ENCODE assay signal across 24 mouse cellular contexts in genomic region chr7:29097131-29097530, GRCm38 (mm10). TPM values are rescaled to one million over a fixed set of nuclear protein-coding genes. Genes with fewer than 3 reads are reported as not detected.
A peak's percentile ranks its signal among the peaks of the same experiment; 100 is the strongest.
DNase-seq lines count a peak whose midpoint lies in the region; ATAC-seq and TF ChIP-seq lines count a peak whose summit lies in the region.
"Had no signal": no experiment of that assay in that cellular context is flagged by ENCODE, and none has a peak within 500 bp of the region (broad histone marks: within the 10 kb centered on the region; RNA-seq: fewer than 3 reads in every experiment).

No protein-coding gene starts in this region.

- 0 out of 2 replicates have a peak, but pooled peaks have one; percentile 9 for ATAC-seq in heart, embryonic 14.5 days (ENCODE audit: insufficient number of reproducible peaks, insufficient read depth, low FRiP score, low read depth)
- peak; percentile 4; the same call in 1 of the 2 replicates for ATAC-seq in liver, embryonic 12.5 days
- no peak for ATAC-seq in liver, postnatal 0 days
- ATAC-seq: activated CD4-positive, CD25-positive, alpha-beta regulatory T cell, adult 4 months; CD4-positive, CD25-positive, alpha-beta regulatory T cell, adult 4 months; forebrain, embryonic 14.5 days; Patski had no signal

- intact Hi-C loops in gastrocnemius, adult 2 months (cut with DNase I) = no loop called here

- no peak overlapping the region for H3K4me2 ChIP-seq in heart, embryonic 14.5 days (ENCODE audit: low read length)
- no peak overlapping the region for H3K4me2 ChIP-seq in liver, embryonic 12.5 days
- H3K4me2 ChIP-seq in liver, postnatal 0 days (ENCODE audit: low read depth, low read length) = no peak overlapping the region
- H3K4me2 ChIP-seq in myocyte (ENCODE audit: low read depth) = no peak overlapping the region
- H3K4me2 ChIP-seq: embryonic facial prominence, embryonic 12.5 days; forebrain, embryonic 12.5 days had no signal

- no peak overlapping the region for H3K9ac ChIP-seq in heart, embryonic 14.5 days (ENCODE audit: low read length)
- H3K9ac ChIP-seq in liver, embryonic 12.5 days = no peak overlapping the region
- no peak overlapping the region for H3K9ac ChIP-seq in liver, postnatal 0 days (replicated peaks)
- H3K9ac ChIP-seq: embryonic facial prominence, embryonic 12.5 days; forebrain, embryonic 12.5 days had no signal

- H3K4me1 ChIP-seq in heart, embryonic 14.5 days (ENCODE audit: control insufficient read depth in 2 of 2, insufficient read depth in 2 of 2, low read length in 2 of 2) = no peaks in the 10 kb centered on the region
- no peaks in the 10 kb centered on the region for H3K4me1 ChIP-seq in liver, embryonic 12.5 days
- no peaks in the 10 kb centered on the region for H3K4me1 ChIP-seq in liver, postnatal 0 days (ENCODE audit: insufficient read depth)
- H3K4me1 ChIP-seq: embryonic facial prominence, embryonic 12.5 days; forebrain, embryonic 12.5 days had no signal

- H3ac ChIP-seq in myocyte (ENCODE audit: control insufficient read depth, insufficient read length) = no peak overlapping the region

- H3K9me3 ChIP-seq in heart, embryonic 14.5 days (ENCODE audit: control insufficient read depth, low read length) = no peaks in the 10 kb centered on the region
- no peaks in the 10 kb centered on the region for H3K9me3 ChIP-seq in liver, embryonic 12.5 days (replicated peaks)
- no peaks in the 10 kb centered on the region for H3K9me3 ChIP-seq in liver, postnatal 0 days (ENCODE audit: low read length)
- H3K9me3 ChIP-seq: embryonic facial prominence, embryonic 12.5 days; forebrain, embryonic 12.5 days; G1E had no signal

- no peaks in the 10 kb centered on the region for H3K27me3 ChIP-seq in heart, embryonic 14.5 days (ENCODE audit: control insufficient read depth, insufficient read depth, low read length)
- H3K27me3 ChIP-seq in liver, embryonic 12.5 days (replicated peaks) = no peaks in the 10 kb centered on the region
- no peaks in the 10 kb centered on the region for H3K27me3 ChIP-seq in liver, postnatal 0 days (ENCODE audit: insufficient read depth, low read length)
- H3K27me3 ChIP-seq in myocyte (ENCODE audit: control insufficient read depth, insufficient read depth, insufficient read length) = no peaks in the 10 kb centered on the region
- H3K27me3 ChIP-seq: embryonic facial prominence, embryonic 12.5 days; forebrain, embryonic 12.5 days had no signal

- 0 out of 2 replicates have a peak overlapping the region, but pooled peaks have one; percentile 8 for H3K27ac ChIP-seq in gastrocnemius, adult 2 months
- no peak overlapping the region for H3K27ac ChIP-seq in heart, embryonic 14.5 days (replicated peaks in 1 of 2; ENCODE audit: control insufficient read depth in 1 of 2, insufficient read depth in 1 of 2, low read depth in 2 of 2, low read length in 2 of 2)
- no peak overlapping the region for H3K27ac ChIP-seq in liver, embryonic 12.5 days
- no peak overlapping the region for H3K27ac ChIP-seq in liver, postnatal 0 days (ENCODE audit: low read depth)
- H3K27ac ChIP-seq: embryonic facial prominence, embryonic 10.5 days; embryonic facial prominence, embryonic 12.5 days; forebrain, embryonic 12.5 days had no signal

- H3K4me3 ChIP-seq in gastrocnemius, adult 2 months = no peak overlapping the region
- no peak overlapping the region for H3K4me3 ChIP-seq in heart, embryonic 14.5 days (ENCODE audit: control insufficient read depth in 1 of 2, insufficient read depth in 1 of 2, low read depth in 1 of 2, low read length in 2 of 2)
- no peak overlapping the region for H3K4me3 ChIP-seq in liver, embryonic 12.5 days
- H3K4me3 ChIP-seq in liver, postnatal 0 days (ENCODE audit: low read depth, low read length) = no peak overlapping the region
- H3K4me3 ChIP-seq in myocyte = no peak overlapping the region
- H3K4me3 ChIP-seq: embryonic facial prominence, embryonic 10.5 days; embryonic facial prominence, embryonic 12.5 days; forebrain, embryonic 12.5 days had no signal

- H3K36me3 ChIP-seq in heart, embryonic 14.5 days (ENCODE audit: control insufficient read depth, insufficient read depth, low read length) = no peaks in the 10 kb centered on the region
- no peaks in the 10 kb centered on the region for H3K36me3 ChIP-seq in liver, embryonic 12.5 days
- no peaks in the 10 kb centered on the region for H3K36me3 ChIP-seq in liver, postnatal 0 days (replicated peaks; ENCODE audit: insufficient read depth, low read length)
- peaks cover 5% of the 10 kb centered on the region for H3K36me3 ChIP-seq in myocyte (ENCODE audit: control insufficient read depth, insufficient read depth)
- H3K36me3 ChIP-seq: embryonic facial prominence, embryonic 12.5 days; forebrain, embryonic 12.5 days; G1E had no signal

- DNase-seq in gastrocnemius, adult 2 months = peak; percentile 56
- DNase-seq in gastrocnemius, postnatal 4 days (ENCODE audit: low spot score in 2 of 2) = no peak
- no peak for DNase-seq in heart, postnatal 4 days
- no peak for DNase-seq in liver, postnatal 0 days
- DNase-seq: adrenal gland, adult 8-10 months; adrenal gland, postnatal 14 days; adrenal gland, postnatal 36 days; B cell, adult 2 months; cerebellum, adult 11-12 months; cerebellum, adult 2 months; cerebellum, adult 9-10 months; cerebellum, postnatal 10 days; cerebellum, postnatal 25 days had no signal

- no peak for TF ChIP-seq EP300 in liver, postnatal 0 days (IDR thresholded peaks at IDR 0.05; ENCODE audit: low read depth)

- no peak for TF ChIP-seq POLR2A in myocyte (IDR thresholded peaks at IDR 0.05; ENCODE audit: insufficient read length, low read depth)

- WGBS in heart, embryonic 14.5 days = 79% methylated on average over 16 of the region's 16 CpGs
- WGBS in liver, embryonic 12.5 days (ENCODE audit: insufficient replicate concordance) = 81% methylated on average over 16 of the region's 16 CpGs
- 80% methylated on average over 16 of the region's 16 CpGs for WGBS in liver, postnatal 0 days (ENCODE audit: insufficient replicate concordance)

- no peak for TF ChIP-seq CTCF in gastrocnemius, adult 2 months (IDR thresholded peaks at IDR 0.05)
- no peak for TF ChIP-seq CTCF in liver, postnatal 0 days (IDR thresholded peaks at IDR 0.05; ENCODE audit: low read depth)

- no peaks in the 10 kb centered on the region for H3K79me2 ChIP-seq in myocyte (ENCODE audit: control insufficient read depth, insufficient read depth)

TF ChIP-seq in myocyte, 11 proteins besides CTCF, POLR2A, EP300 and RAD21:
- TF ChIP-seq TCF12 (IDR thresholded peaks at IDR 0.05; ENCODE audit: insufficient read depth, poor library complexity, severe bottlenecking) (no peak), POLR2AphosphoS2 (IDR thresholded peaks at IDR 0.05; ENCODE audit: insufficient read length, low read depth) (peak; percentile 41)
TF ChIP-seq in myocyte: peak in this region for 1.

RNA-seq across cellular contexts. Expression of gene Ryr1, which starts 27.8 kb away (rescaled TPM):
- 1,000 to 10,000 TPM; 1,499 to 2,077 TPM for total RNA-seq in gastrocnemius, adult 2 months (2021)
- 100 to 1,000 TPM; 420 to 483 TPM for total RNA-seq in gastrocnemius, postnatal 4 days (2021)
- polyA plus RNA-seq in heart, embryonic 14.5 days (2014; fragmentation: Nextera tagmentation; extraction: Ambion mirVana) = 0.05 and 0.08 TPM in 2 replicates
- total RNA-seq in heart, postnatal 4 days (2021) = under 1 TPM; 0.10 to 0.88 TPM
- polyA plus RNA-seq in liver, embryonic 12.5 days (2016; fragmentation: Nextera tagmentation; extraction: Ambion mirVana) = 0.33 and 0.38 TPM in 2 replicates
- 0.09 and 0.33 TPM in 2 replicates for polyA plus RNA-seq in liver, postnatal 0 days (2015; fragmentation: Nextera tagmentation; extraction: Ambion mirVana)
- polyA plus RNA-seq in myocyte (2012; fragmentation: generic; extraction: Trizol) = 73.1 TPM

RNA-seq across cellular contexts. Expression of gene Rasgrp4, which starts 37.5 kb away (rescaled TPM):
- under 1 TPM; 0.61 to 0.84 TPM for total RNA-seq in gastrocnemius, adult 2 months (2021)
- total RNA-seq in gastrocnemius, postnatal 4 days (2021) = 1 to 10 TPM; 2.3 to 3.0 TPM
- polyA plus RNA-seq in heart, embryonic 14.5 days (2014; fragmentation: Nextera tagmentation; extraction: Ambion mirVana) = 0.39 and 0.43 TPM in 2 replicates
- under 1 TPM; 0.79 to 0.86 TPM for total RNA-seq in heart, postnatal 4 days (2021)
- 0.38 and 0.79 TPM in 2 replicates for polyA plus RNA-seq in liver, embryonic 12.5 days (2016; fragmentation: Nextera tagmentation; extraction: Ambion mirVana)
- polyA plus RNA-seq in liver, postnatal 0 days (2015; fragmentation: Nextera tagmentation; extraction: Ambion mirVana) = 0.94 and 1.7 TPM in 2 replicates
- polyA plus RNA-seq in myocyte (2012; fragmentation: generic; extraction: Trizol) = 0.01 TPM

RNA-seq across cellular contexts. Expression of gene Fam98c, which starts 58.9 kb away (rescaled TPM):
- total RNA-seq in gastrocnemius, adult 2 months (2021) = 10 to 100 TPM; 10.2 to 11.5 TPM
- 10 to 100 TPM; 12.8 to 13.2 TPM for total RNA-seq in gastrocnemius, postnatal 4 days (2021)
- polyA plus RNA-seq in heart, embryonic 14.5 days (2014; fragmentation: Nextera tagmentation; extraction: Ambion mirVana) = 13.9 and 14.4 TPM in 2 replicates
- total RNA-seq in heart, postnatal 4 days (2021) = 10 to 100 TPM; 13.6 to 14.6 TPM
- polyA plus RNA-seq in liver, embryonic 12.5 days (2016; fragmentation: Nextera tagmentation; extraction: Ambion mirVana) = 12.4 and 12.5 TPM in 2 replicates
- polyA plus RNA-seq in liver, postnatal 0 days (2015; fragmentation: Nextera tagmentation; extraction: Ambion mirVana) = 10.5 and 12.5 TPM in 2 replicates
- polyA plus RNA-seq in myocyte (2012; fragmentation: generic; extraction: Trizol) = 11.6 TPM

Comparison
In these comparisons a context has a peak if more than half of its experiments do, and no peak if none do; other contexts are left out.
1. RNA of gene Ryr1, which starts 27.8 kb away (polyA plus RNA-seq): 73.1 TPM in myocyte (single experiment); 0.33 to 0.38 TPM in liver, embryonic 12.5 days, 0.09 to 0.33 TPM in liver, postnatal 0 days and 0.05 to 0.08 TPM in heart, embryonic 14.5 days; every median in the first group is over 10 times any median in the second.